Mouse (Mus musculus) right cerebral cortex, postnatal 10 days (tissue): Measurements from ENCODE around the gene Nfib.

Experiments used
- DNase-seq, 2 experiments: peaks; one replicate each; pipeline ENCODE4 v3.0.0; 2021; ENCODE audit warnings: low spot score in 2 of 2

Gene Nfib

GRCm38 (mm10) chr4:82704841-82705794 is at the start of gene Nfib:
Gene Nfib (minus strand): TSS chr4:82705750.
- DNase-seq = peak; percentile 42 to 56

- no peak for DNase-seq
These were observed 30.2 kb upstream of the Nfib start for GRCm38 (mm10) chr4:82735764-82736163.

GRCm38 (mm10) chr4:82734765-82735481 is 29.4 kb upstream of the Nfib start:
- no peak for DNase-seq

DNA sequence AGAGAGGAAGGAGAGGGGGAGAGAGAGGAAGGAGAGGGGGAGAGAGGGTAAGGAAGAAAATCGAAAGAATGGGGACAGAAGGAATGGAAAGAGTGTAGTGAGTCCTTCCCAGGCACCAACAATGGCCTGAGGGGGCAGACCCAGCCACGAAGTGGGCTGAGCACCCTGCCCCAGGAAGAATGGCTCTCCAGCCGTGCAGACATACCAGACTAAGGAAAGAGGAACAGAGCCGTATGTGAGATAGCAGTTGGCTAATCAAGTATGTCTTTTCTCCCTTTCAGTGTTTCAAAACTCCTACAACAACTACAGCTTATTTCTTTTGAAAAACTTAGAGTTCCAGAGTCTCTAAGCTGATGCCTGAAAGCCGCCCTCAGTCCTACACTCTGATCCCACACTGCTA is 28.8 kb upstream of the Nfib start:
- DNase-seq = no peak

- DNase-seq = no peak
These were observed 28.1 kb upstream of the Nfib start for GRCm38 (mm10) chr4:82733636-82734035.

DNA sequence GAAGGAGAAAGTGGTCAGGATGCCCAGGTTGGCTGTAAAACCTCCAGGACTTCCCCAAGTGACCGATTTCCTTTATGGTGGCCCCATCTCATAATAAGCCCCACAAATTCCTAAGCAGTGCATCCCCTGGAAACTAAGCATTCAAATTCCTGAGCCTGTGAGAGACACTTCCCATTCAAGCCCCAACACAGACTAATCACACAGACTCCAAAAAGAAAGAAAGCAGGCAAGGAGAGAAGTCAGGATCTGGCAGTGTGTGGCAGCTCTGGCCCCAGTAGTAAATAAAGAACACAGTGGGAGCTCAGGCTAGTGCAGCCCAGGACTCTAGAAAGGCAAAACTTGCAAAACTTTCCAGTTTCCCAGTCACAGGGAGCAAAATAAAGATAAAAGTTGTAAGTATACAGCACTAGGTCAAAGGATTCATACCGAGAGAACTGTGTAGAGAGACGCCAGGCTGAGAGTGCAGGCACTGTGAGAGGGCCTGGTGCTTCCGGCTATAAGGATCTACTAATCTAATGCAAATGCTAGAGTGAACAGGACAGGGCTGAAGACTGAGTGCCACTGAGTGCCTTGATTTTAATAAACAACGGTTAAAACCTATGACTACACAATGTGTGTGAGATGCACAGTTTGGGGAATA is 24.8 kb upstream of the Nfib start:
- no peak for DNase-seq

- no peak for DNase-seq
These were observed 18.5 kb upstream of the Nfib start for GRCm38 (mm10) chr4:82724058-82724457.

DNA sequence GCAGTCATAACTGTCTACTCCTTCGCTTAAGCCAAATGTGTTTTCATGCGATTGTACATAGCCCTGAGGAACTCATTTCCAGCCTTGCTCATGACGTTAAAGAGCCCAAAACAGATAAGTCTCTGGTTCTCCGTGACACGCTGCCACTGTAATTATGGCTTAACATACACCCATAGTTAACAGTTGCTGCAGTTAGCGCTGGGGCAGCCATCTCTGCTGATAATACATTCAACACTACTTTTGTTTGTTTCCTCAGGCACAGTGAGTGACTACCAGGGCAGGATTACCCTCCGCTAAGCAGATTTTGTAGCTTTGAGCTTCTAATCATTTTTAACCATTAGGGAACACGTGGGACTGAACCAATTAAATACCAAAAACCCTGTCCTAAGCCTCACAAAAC is 17.5 kb upstream of the Nfib start:
- DNase-seq = no peak

GRCm38 (mm10) chr4:82715833-82716232 is 10.3 kb upstream of the Nfib start:
- no peak for DNase-seq

GRCm38 (mm10) chr4:82711611-82712295 is 6.2 kb upstream of the Nfib start:
- DNase-seq = no peak

GRCm38 (mm10) chr4:82709666-82710065 is 4.1 kb upstream of the Nfib start:
- no peak for DNase-seq

DNA sequence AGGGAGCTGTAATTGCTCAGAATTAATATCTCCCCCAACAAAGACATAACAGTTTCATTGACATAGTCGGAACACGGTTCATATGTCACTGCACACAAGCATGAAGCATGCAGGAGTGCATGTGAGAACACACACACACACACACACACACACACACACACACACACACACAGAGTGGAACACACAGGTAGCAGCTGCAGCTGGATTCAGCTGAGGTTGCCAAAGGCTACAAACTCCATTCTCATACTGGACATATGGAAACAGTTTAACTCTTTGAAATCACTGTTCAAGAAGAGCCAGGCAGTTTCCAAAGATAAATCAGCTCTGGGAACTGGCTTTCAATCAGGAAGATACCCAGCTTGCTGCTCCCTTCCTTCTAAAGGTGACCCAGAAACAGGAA is 462 bp upstream of the Nfib start:
- DNase-seq = no peak

DNA sequence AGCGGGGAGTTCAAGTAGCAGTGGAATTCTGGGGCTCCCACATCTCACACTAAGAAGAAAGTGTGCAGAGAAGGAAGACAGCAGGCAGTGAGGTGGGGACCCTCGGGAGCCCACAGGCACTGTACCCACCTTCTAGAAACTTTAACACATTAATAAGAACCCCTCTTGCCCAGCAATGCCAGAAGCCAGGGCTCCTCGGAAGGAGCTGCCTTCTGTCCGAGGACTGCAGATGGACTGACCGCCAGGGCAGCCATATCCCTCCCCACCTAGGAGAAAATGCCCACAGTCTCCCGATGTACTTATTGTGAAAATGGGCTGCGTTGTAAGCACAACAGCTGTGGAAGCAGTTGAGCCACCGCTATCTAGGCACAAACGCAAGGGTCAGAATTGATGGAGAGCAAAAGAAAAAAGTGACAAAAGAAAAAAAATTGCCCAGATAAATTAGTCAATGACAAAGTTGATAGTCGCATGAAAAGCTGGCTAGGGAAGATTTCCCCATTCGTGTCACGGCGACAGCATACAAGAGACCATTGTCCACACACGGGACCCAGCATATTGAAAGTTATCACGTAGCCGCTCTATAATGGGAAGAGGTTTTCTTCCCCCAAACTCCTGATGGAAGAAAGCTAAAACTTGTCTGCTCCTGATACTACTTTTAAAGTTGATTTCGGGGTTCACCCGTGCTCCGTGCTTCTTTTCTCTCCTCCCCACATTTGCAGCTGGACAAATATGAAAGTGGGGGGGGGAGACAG is 1.3 kb downstream of the Nfib start:
- DNase-seq = no peak

DNA sequence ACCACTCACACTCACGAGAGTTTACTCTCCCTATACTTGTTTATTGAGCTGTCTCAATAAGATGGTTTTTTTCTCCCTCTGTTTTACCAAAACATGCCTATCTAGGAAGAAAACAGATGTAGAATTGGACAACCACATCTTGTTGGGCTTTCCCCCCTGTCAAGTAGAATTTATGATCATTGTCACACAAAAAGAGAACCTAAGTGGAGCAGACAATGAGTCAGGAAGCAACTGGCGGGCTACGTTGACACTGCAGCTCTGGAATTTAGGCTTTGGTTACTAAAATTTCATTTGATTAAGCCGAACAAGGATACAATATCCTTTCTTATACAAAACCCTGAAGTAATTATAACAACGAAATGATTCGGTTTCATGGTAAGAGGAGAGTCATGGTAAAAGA is 2.7 kb downstream of the Nfib start:
- DNase-seq = no peak

DNA sequence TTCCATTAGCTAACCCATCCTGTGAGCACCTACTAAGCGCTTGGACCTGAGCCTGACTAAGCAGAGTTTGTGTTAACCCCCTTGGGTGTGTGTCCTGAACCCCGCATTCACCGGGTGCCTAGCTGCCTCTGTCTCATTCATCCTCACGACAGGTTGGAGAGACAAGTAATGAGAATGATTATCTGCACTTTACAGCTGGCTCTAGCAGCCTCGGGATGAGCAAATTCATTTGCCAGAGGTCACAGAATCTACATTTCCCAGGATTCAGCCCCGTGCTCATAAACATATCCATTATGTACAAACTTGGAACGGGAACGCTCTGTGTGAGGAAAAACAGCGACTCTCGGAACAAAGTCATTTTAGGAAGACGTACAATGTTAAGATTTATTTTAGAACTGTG is 6.0 kb downstream of the Nfib start:
- no peak for DNase-seq

DNA sequence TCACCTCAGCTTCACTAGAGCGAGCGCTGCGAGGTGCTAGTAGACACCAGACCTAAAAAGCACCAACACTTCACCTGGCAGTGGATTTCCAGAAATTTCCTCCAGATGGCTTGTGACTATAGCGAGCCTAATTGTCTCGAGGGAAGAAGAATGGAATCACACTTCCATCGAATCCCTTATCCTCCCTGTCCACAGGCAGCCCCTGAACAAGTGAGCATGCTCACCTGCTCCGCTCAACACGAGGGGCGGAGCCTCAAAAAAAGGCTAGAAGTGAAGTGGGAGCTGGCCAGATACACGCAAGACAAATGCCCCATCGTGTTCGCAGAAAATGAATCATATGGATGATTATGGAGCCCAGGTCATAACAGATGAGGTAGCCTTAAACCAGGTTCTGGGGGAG is 6.9 kb downstream of the Nfib start:
- no peak for DNase-seq

DNA sequence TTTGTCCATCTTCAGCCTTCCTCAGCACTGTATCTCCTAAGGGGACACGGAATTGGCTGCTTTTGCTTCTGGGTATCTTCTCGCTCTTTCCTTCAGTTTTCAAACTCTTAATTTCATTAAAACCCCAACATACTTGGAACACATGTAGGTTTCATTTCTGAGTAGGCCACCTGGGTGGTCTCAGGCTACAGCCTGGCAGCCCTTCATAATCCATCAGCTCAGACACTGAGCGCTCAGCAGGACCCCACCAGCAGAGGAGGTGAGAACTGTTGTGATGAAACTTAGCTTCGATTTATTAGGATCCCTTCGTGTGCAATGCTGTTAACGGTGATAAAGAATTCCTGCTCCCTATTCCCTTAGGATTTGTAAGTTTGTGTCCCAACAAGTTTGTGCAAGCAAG is 8.4 kb downstream of the Nfib start:
- DNase-seq = no peak

GRCm38 (mm10) chr4:82695760-82696501 is 9.6 kb downstream of the Nfib start:
- DNase-seq = no peak

- no peak for DNase-seq
These were observed 13.6 kb downstream of the Nfib start for GRCm38 (mm10) chr4:82692009-82692326.

DNA sequence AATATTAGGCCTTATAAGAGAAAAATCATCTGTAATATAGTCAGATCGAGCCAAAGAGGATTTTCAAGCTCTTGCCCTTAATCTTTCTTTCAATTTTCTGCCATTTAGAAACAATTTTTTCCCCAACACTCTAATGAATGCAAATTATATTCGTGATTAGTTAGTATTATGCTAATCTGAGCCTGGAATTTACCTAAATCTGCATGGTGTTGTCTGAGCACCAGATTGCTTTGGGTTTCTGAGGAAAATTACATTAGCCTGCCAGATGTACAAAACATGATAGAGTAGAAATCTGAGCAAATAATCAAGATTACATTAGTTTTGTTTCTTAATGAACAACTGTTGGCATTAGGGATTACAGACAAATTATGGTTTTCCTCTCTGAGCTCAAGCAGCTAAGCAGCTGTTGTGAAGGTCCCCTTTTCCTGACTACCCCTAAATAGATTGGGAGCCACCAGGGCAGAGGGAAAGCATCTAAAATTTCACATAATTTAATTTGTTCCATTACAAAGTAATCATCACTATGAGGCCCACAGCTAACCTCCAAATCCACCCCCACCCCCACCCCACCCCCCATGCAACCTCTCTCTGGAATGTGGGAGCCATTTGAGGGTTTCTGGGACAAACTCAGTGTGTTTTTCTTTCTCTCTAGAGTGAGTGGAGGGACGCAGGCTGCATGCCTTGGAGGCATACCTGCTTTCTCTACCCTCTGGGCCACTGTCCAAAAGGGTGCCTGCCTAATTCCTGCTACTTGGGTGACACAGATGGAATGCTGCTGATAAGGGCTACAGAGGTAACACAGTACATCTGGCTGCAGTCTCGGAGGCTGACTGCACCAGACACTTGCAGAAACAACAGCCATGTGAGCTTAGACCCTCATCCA is 14.2 kb downstream of the Nfib start:
- no peak for DNase-seq
